29 mouse cellular contexts compared by ENCODE assay signal in genomic region chr6:128968463-128968862, GRCm38 (mm10). TPM values are rescaled to one million over a fixed set of nuclear protein-coding genes. Genes with fewer than 3 reads are reported as not detected.
DNase-seq lines count a peak whose midpoint lies in the region; ATAC-seq and TF ChIP-seq lines count a peak whose summit lies in the region.
"Had no signal": no experiment of that assay in that cellular context is flagged by ENCODE, and none has a peak within 500 bp of the region (broad histone marks: within the 10 kb centered on the region; RNA-seq: fewer than 3 reads in every experiment).

No protein-coding gene starts in this region.

- no peak for TF ChIP-seq POLR2A in CH12.LX (IDR thresholded peaks at IDR 0.05; ENCODE audit: low read depth, low read length)

- peaks cover 2 to 46% of the 10 kb centered on the region in 2 experiments; a peak in 1 of 4 replicates for H3K4me1 ChIP-seq in CH12.LX (ENCODE audit: control insufficient read depth in 1 of 2, insufficient read depth in 2 of 2)
- no peaks in the 10 kb centered on the region for H3K4me1 ChIP-seq in hindbrain, embryonic 16.5 days (ENCODE audit: control insufficient read depth, insufficient read depth, low read depth, low read length)
- H3K4me1 ChIP-seq: forebrain, embryonic 10.5 days; forebrain, embryonic 13.5 days; heart, embryonic 12.5 days; heart, embryonic 15.5 days; hindbrain, embryonic 10.5 days; hindbrain, embryonic 13.5 days had no signal

- TF ChIP-seq CTCF in CH12.LX (conservative IDR thresholded peaks at IDR 0.05 in 1 of 2, IDR thresholded peaks at IDR 0.05 in 1 of 2; ENCODE audit: low read depth in 2 of 2, low read length in 2 of 2) = no peak

- H3K9me3 ChIP-seq in CH12.LX (replicated peaks; ENCODE audit: low read length) = peaks cover 2% of the 10 kb centered on the region
- no peaks in the 10 kb centered on the region for H3K9me3 ChIP-seq in hindbrain, embryonic 16.5 days (ENCODE audit: control insufficient read depth, low read length)
- H3K9me3 ChIP-seq: forebrain, embryonic 10.5 days; forebrain, embryonic 13.5 days; heart, embryonic 12.5 days; heart, embryonic 15.5 days; hindbrain, embryonic 10.5 days; hindbrain, embryonic 13.5 days had no signal

- peaks cover 85% of the 10 kb centered on the region for H3K79me2 ChIP-seq in CH12.LX (replicated peaks; ENCODE audit: control insufficient read depth, extremely low read depth, insufficient read depth, poor library complexity, severe bottlenecking)

- DNase-seq in 416B (ENCODE audit: low read depth) (peak; percentile 17), CH12.LX (ENCODE audit: extremely low read depth) (peak; percentile 53)
- DNase-seq in splenic B cell, adult 2 months (ENCODE audit: low read depth, low spot score) = peak; percentile 71
- DNase-seq in lung, adult 18-20 months = no peak
- no peak for DNase-seq in frontal cortex, postnatal 36 days (ENCODE audit: low spot score in 2 of 2)
- DNase-seq: adrenal gland, adult 2 months; adrenal gland, postnatal 14 days; cerebellum, adult 11-12 months; cerebellum, adult 8-10 months; cerebellum, postnatal 14 days; gastrocnemius, adult 2 months; gastrocnemius, postnatal 14 days; heart, adult 18-20 months; heart, postnatal 10 days; heart, postnatal 36 days had no signal

- peak overlapping the region; percentile 20 to 50 (median 30) for H3K4me3 ChIP-seq in CH12.LX (replicated peaks in 1 of 3; ENCODE audit: low read depth in 2 of 3, low read length in 2 of 3, poor library complexity in 1 of 3)
- no peak overlapping the region for H3K4me3 ChIP-seq in hindbrain, embryonic 16.5 days (ENCODE audit: low read length)
- H3K4me3 ChIP-seq: forebrain, embryonic 10.5 days; forebrain, embryonic 13.5 days; gastrocnemius, adult 2 months; heart, embryonic 12.5 days; heart, embryonic 15.5 days; hindbrain, embryonic 10.5 days; hindbrain, embryonic 13.5 days had no signal

- H3K27ac ChIP-seq in CH12.LX (ENCODE audit: insufficient read depth, low read depth) = peak overlapping the region; percentile 55; the same call in 1 of the 2 replicates
- no peak overlapping the region for H3K27ac ChIP-seq in hindbrain, embryonic 16.5 days (ENCODE audit: low read depth, low read length)
- H3K27ac ChIP-seq: forebrain, embryonic 10.5 days; forebrain, embryonic 13.5 days; gastrocnemius, adult 2 months; heart, embryonic 15.5 days; hindbrain, embryonic 10.5 days; hindbrain, embryonic 13.5 days; hindbrain, postnatal 0 days had no signal

- peak overlapping the region; percentile 89 for H3K4me2 ChIP-seq in CH12.LX (ENCODE audit: insufficient read depth, low read depth, poor library complexity, severe bottlenecking)
- no peak overlapping the region for H3K4me2 ChIP-seq in hindbrain, embryonic 16.5 days (ENCODE audit: low read length)
- H3K4me2 ChIP-seq: forebrain, embryonic 13.5 days; heart, embryonic 12.5 days; heart, embryonic 15.5 days; hindbrain, embryonic 13.5 days had no signal

- dilution Hi-C loops in CH12.LX (cut with MboI; ENCODE audit: extremely low pct_ligation_motif_present, extremely low pct_unique_long_range_greater_than_20kb, low sequenced_read_pairs) = no loop called here

- H3K36me3 ChIP-seq in CH12.LX (replicated peaks in 1 of 2; ENCODE audit: control insufficient read depth in 1 of 2, insufficient read depth in 1 of 2, low read length in 1 of 2) = peaks cover 31 to 64% of the 10 kb centered on the region in 2 experiments
- H3K36me3 ChIP-seq in splenic B cell, adult 2 months (ENCODE audit: control insufficient read depth, insufficient read depth, low read length, poor library complexity, severe bottlenecking) = peaks cover 16% of the 10 kb centered on the region
- H3K36me3 ChIP-seq in hindbrain, embryonic 16.5 days (ENCODE audit: control insufficient read depth, insufficient read depth, low read length) = no peaks in the 10 kb centered on the region
- H3K36me3 ChIP-seq: forebrain, embryonic 10.5 days; G1E; heart, embryonic 12.5 days; heart, embryonic 15.5 days; hindbrain, embryonic 10.5 days; hindbrain, embryonic 13.5 days had no signal

- TF ChIP-seq RAD21 in CH12.LX (IDR thresholded peaks at IDR 0.05; ENCODE audit: low read depth, low read length) = no peak

- peak overlapping the region; percentile 91 for H3K9ac ChIP-seq in CH12.LX (ENCODE audit: insufficient read depth, low read depth)
- H3K9ac ChIP-seq in hindbrain, embryonic 16.5 days (ENCODE audit: low read depth, low read length) = no peak overlapping the region
- H3K9ac ChIP-seq: forebrain, embryonic 13.5 days; heart, embryonic 12.5 days; heart, embryonic 15.5 days; hindbrain, embryonic 13.5 days had no signal

- peak; percentile 65 for ATAC-seq in megakaryocyte, adult 5-6 weeks (ENCODE audit: poor library complexity, severe bottlenecking)
- ATAC-seq in hindbrain, embryonic 16.5 days = no peak
- ATAC-seq: forebrain, embryonic 13.5 days; forebrain, embryonic 16.5 days; hindbrain, postnatal 0 days; inflammation-experienced regulatory T-cells, adult 6 months had no signal

- peak; percentile 75 for TF ChIP-seq EP300 in CH12.LX (IDR thresholded peaks at IDR 0.05; ENCODE audit: low read length)

- no peaks in the 10 kb centered on the region for H3K27me3 ChIP-seq in CH12.LX (replicated peaks)
- H3K27me3 ChIP-seq in splenic B cell, adult 2 months (ENCODE audit: control insufficient read depth, insufficient read depth, low read length, poor library complexity, severe bottlenecking) = no peaks in the 10 kb centered on the region
- no peaks in the 10 kb centered on the region for H3K27me3 ChIP-seq in hindbrain, embryonic 16.5 days (replicated peaks; ENCODE audit: control insufficient read depth, insufficient read depth, low read length)
- H3K27me3 ChIP-seq: forebrain, embryonic 13.5 days; heart, embryonic 12.5 days; heart, embryonic 15.5 days; hindbrain, embryonic 13.5 days had no signal

- in situ Hi-C loops in CH12.LX (cut with MboI; ENCODE audit: low pct_ligation_motif_present, low pct_unique_long_range_greater_than_20kb, low sequenced_read_pairs) = no loop called here

TF ChIP-seq in CH12.LX, 34 proteins besides CTCF, POLR2A, EP300 and RAD21:
- TF ChIP-seq CHD2 (IDR thresholded peaks at IDR 0.05; ENCODE audit: low read length) = no peak
- TF ChIP-seq UBTF (IDR thresholded peaks at IDR 0.05; ENCODE audit: low read depth, low read length) = no peak
- TF ChIP-seq KAT2A (IDR thresholded peaks at IDR 0.05; ENCODE audit: insufficient replicate concordance, low read length) = no peak
- 0 out of 2 replicates have a peak, but pooled peaks have one; percentile 19 for TF ChIP-seq NRF1 (IDR thresholded peaks at IDR 0.05; ENCODE audit: low read depth, low read length)
- no peak for TF ChIP-seq USF1 (IDR thresholded peaks at IDR 0.05; ENCODE audit: low read depth, low read length)
- TF ChIP-seq JUN (IDR thresholded peaks at IDR 0.05; ENCODE audit: insufficient read depth, low read depth, low read length) = no peak
- peak; percentile 27; the same call in 1 of the 2 replicates for TF ChIP-seq ETS1 (conservative IDR thresholded peaks at IDR 0.05; ENCODE audit: low read depth, low read length)
- peak; percentile 71; the same call in 1 of the 2 replicates for TF ChIP-seq CHD1 (IDR thresholded peaks at IDR 0.05; ENCODE audit: low read depth, low read length)
- TF ChIP-seq JUND (conservative IDR thresholded peaks at IDR 0.05; ENCODE audit: low read depth, low read length) = peak; percentile 20; the same call in 1 of the 2 replicates
- peak; percentile 83 for TF ChIP-seq IRF4 (IDR thresholded peaks at IDR 0.05; ENCODE audit: low read depth, low read length)
- TF ChIP-seq BHLHE40 (IDR thresholded peaks at IDR 0.05; ENCODE audit: low read depth, low read length) = peak; percentile 86

RNA-seq across cellular contexts. Expression of gene Clec2g, which starts 34.3 kb away (rescaled TPM):
- total RNA-seq in CH12.LX (2012; rRNA removed) (66.5 and 91.7 TPM in 2 replicates), CH12.LX (2014; rRNA removed) (142 and 169 TPM in 2 replicates)
- polyA plus RNA-seq in CH12.LX (2012; ENCODE audit: insufficient read length, low read depth) = 78.9 and 82.0 TPM in 2 replicates
- total RNA-seq in megakaryocyte, adult 5-6 weeks (2015) = 0.48 TPM in 1 of 2 replicates, not detected in the other
- total RNA-seq in megakaryocyte, adult 5-6 weeks (2017) = 1.5 TPM in 1 of 2 replicates, not detected in the other
- not detected in 2 replicates for polyA plus RNA-seq in hindbrain, embryonic 16.5 days (2015; fragmentation: Nextera tagmentation; extraction: Ambion mirVana)
- total RNA-seq: hindbrain, postnatal 0 days had no signal
- polyA plus RNA-seq: adrenal gland, adult 2 months; brain, embryonic 14.5 days; embryonic facial prominence, embryonic 11.5 days; forebrain, embryonic 10.5 days; forebrain, embryonic 13.5 days; forebrain, embryonic 16.5 days; G1E; heart, embryonic 12.5 days; heart, embryonic 15.5 days; hindbrain, embryonic 10.5 days; hindbrain, embryonic 13.5 days; hindbrain, postnatal 0 days had no signal

Comparison
In these comparisons a context has a peak if more than half of its experiments do, and no peak if none do; other contexts are left out.
1. DNase-seq: peak in 416B (single experiment), CH12.LX (single experiment) and splenic B cell, adult 2 months (single experiment); none in lung, adult 18-20 months (0 of 2) and frontal cortex, postnatal 36 days (0 of 2).
2. RNA of gene Clec2g, which starts 34.3 kb away (total RNA-seq): 66.5 to 169 TPM in CH12.LX; 0.48 to 1.5 TPM in megakaryocyte, adult 5-6 weeks; every median in the first group is over 10 times any median in the second.